8 mouse cellular contexts compared by ENCODE assay signal in genomic region chr5:45278571-45278970, GRCm38 (mm10).
DNase-seq lines count a peak whose midpoint lies in the region; ATAC-seq and TF ChIP-seq lines count a peak whose summit lies in the region.

No protein-coding gene starts in this region.

- TF ChIP-seq CTCF in C2C12 (IDR thresholded peaks at IDR 0.05; ENCODE audit: control insufficient read depth, insufficient read depth, insufficient read length): peak; percentile 29

- 0 out of 2 replicates have a peak, but pooled peaks cover 3% of the 10 kb centered on the region for H3K4me1 ChIP-seq in heart, embryonic 12.5 days (replicated peaks)
- peaks cover 20% of the 10 kb centered on the region; the same call in 1 of the 2 replicates for H3K4me1 ChIP-seq in kidney, embryonic 16.5 days (ENCODE audit: insufficient read depth, low read length)
- H3K4me1 ChIP-seq in limb, embryonic 14.5 days (ENCODE audit: control insufficient read depth, insufficient read depth, low read length): peaks cover 4% of the 10 kb centered on the region; the same call in 1 of the 2 replicates

- H3K27ac ChIP-seq in heart, embryonic 12.5 days (ENCODE audit: poor library complexity, severe bottlenecking): no peak overlapping the region
- no peak overlapping the region for H3K27ac ChIP-seq in kidney, embryonic 16.5 days (ENCODE audit: low read length)
- H3K27ac ChIP-seq in limb, embryonic 14.5 days (replicated peaks; ENCODE audit: low read depth, low read length): no peak overlapping the region

- peak; percentile 75 for DNase-seq in brain, embryonic 18.5 days (ENCODE audit: low read depth, low spot score)
- peak; percentile 21 for DNase-seq in fibroblast of lung, adult 2 months (ENCODE audit: low read depth)
- peak; percentile 95 for DNase-seq in limb, embryonic 14.5 days (ENCODE audit: low spot score)
- peak; percentile 89 for DNase-seq in testis, postnatal 10 days (ENCODE audit: low spot score)

- H3K4me3 ChIP-seq in C2C12 (ENCODE audit: insufficient read depth, poor library complexity, severe bottlenecking) (no peak overlapping the region), myocyte (no peak overlapping the region)
- peak overlapping the region; percentile 40; the same call in 1 of the 2 replicates for H3K4me3 ChIP-seq in heart, embryonic 12.5 days
- peak overlapping the region; percentile 38 for H3K4me3 ChIP-seq in kidney, embryonic 16.5 days (ENCODE audit: low read length)
- peak overlapping the region; percentile 20 for H3K4me3 ChIP-seq in limb, embryonic 14.5 days (replicated peaks; ENCODE audit: low read length)

- no peaks in the 10 kb centered on the region for H3K79me2 ChIP-seq in C2C12 (ENCODE audit: control insufficient read depth, insufficient read depth)
- no peaks in the 10 kb centered on the region for H3K79me2 ChIP-seq in myocyte (ENCODE audit: control insufficient read depth, insufficient read depth)

- ATAC-seq in heart, embryonic 12.5 days (ENCODE audit: insufficient number of reproducible peaks, low FRiP score): no peak; the same call in 1 of the 2 replicates
- ATAC-seq in kidney, embryonic 16.5 days (ENCODE audit: low FRiP score, low TSS enrichment): peak; percentile 60; the same call in 1 of the 2 replicates
- ATAC-seq in limb, embryonic 14.5 days (ENCODE audit: low FRiP score, low read depth): no peak

- H3ac ChIP-seq in C2C12 (ENCODE audit: control insufficient read depth, insufficient read length, low read depth) (no peak overlapping the region), myocyte (ENCODE audit: control insufficient read depth, insufficient read length) (no peak overlapping the region)

- H3K79me3 ChIP-seq in C2C12 (ENCODE audit: low read depth): no peaks in the 10 kb centered on the region

- peak overlapping the region; percentile 73 for H3K4me2 ChIP-seq in heart, embryonic 12.5 days
- peak overlapping the region; percentile 59 for H3K4me2 ChIP-seq in kidney, embryonic 16.5 days (replicated peaks; ENCODE audit: low read depth, low read length)
- H3K4me2 ChIP-seq in limb, embryonic 14.5 days (replicated peaks; ENCODE audit: low read depth, low read length, severe bottlenecking): peak overlapping the region; percentile 41
- H3K4me2 ChIP-seq in myocyte (ENCODE audit: low read depth): peak overlapping the region; percentile 53

- no peaks in the 10 kb centered on the region for H3K9me3 ChIP-seq in heart, embryonic 12.5 days (replicated peaks)
- no peaks in the 10 kb centered on the region for H3K9me3 ChIP-seq in kidney, embryonic 16.5 days (ENCODE audit: low read length)
- no peaks in the 10 kb centered on the region for H3K9me3 ChIP-seq in limb, embryonic 14.5 days (ENCODE audit: control insufficient read depth, low read length)

- 1% methylated on average over 9 of the region's 9 CpGs for WGBS in heart, embryonic 12.5 days
- 0% methylated on average over 9 of the region's 9 CpGs for WGBS in kidney, embryonic 16.5 days
- under 1% methylated on average over 9 of the region's 9 CpGs for WGBS in limb, embryonic 14.5 days

- no peak for TF ChIP-seq POLR2A in limb, embryonic 14.5 days (IDR thresholded peaks at IDR 0.05; ENCODE audit: borderline replicate concordance, extremely low read depth, insufficient read depth, insufficient read length)
- no peak for TF ChIP-seq POLR2A in myocyte (IDR thresholded peaks at IDR 0.05; ENCODE audit: insufficient read length, low read depth)

- H3K27me3 ChIP-seq in C2C12 (ENCODE audit: control insufficient read depth, insufficient read depth, insufficient read length) (no peaks in the 10 kb centered on the region), myocyte (ENCODE audit: control insufficient read depth, insufficient read depth, insufficient read length) (no peaks in the 10 kb centered on the region)
- no peaks in the 10 kb centered on the region for H3K27me3 ChIP-seq in heart, embryonic 12.5 days (replicated peaks)
- no peaks in the 10 kb centered on the region for H3K27me3 ChIP-seq in kidney, embryonic 16.5 days (ENCODE audit: insufficient read depth, low read length)
- H3K27me3 ChIP-seq in limb, embryonic 14.5 days (ENCODE audit: control insufficient read depth, insufficient read depth, low read length): no peaks in the 10 kb centered on the region

- H3K36me3 ChIP-seq in C2C12 (ENCODE audit: control insufficient read depth, insufficient read depth) (no peaks in the 10 kb centered on the region), myocyte (ENCODE audit: control insufficient read depth, insufficient read depth) (no peaks in the 10 kb centered on the region)
- no peaks in the 10 kb centered on the region for H3K36me3 ChIP-seq in heart, embryonic 12.5 days
- no peaks in the 10 kb centered on the region for H3K36me3 ChIP-seq in kidney, embryonic 16.5 days (ENCODE audit: insufficient read depth, low read length)
- H3K36me3 ChIP-seq in limb, embryonic 14.5 days (ENCODE audit: control insufficient read depth, insufficient read depth, low read length): no peaks in the 10 kb centered on the region

- no peak overlapping the region for H3K9ac ChIP-seq in heart, embryonic 12.5 days
- no peak overlapping the region for H3K9ac ChIP-seq in kidney, embryonic 16.5 days (replicated peaks; ENCODE audit: low read length)
- no peak overlapping the region for H3K9ac ChIP-seq in limb, embryonic 14.5 days (ENCODE audit: low read depth, low read length, severe bottlenecking)

TF ChIP-seq in C2C12, 6 proteins besides CTCF, POLR2A, EP300 and RAD21:
- TF ChIP-seq USF1 (IDR thresholded peaks at IDR 0.05; ENCODE audit: low read depth) (no peak), MYOG (IDR thresholded peaks at IDR 0.05; ENCODE audit: control insufficient read depth, extremely low read depth, insufficient read length) (no peak), CEBPB (IDR thresholded peaks at IDR 0.05; ENCODE audit: low read depth) (no peak), FOSL1 (IDR thresholded peaks at IDR 0.05; ENCODE audit: insufficient read depth, low read length, poor library complexity, severe bottlenecking) (no peak), MAX (IDR thresholded peaks at IDR 0.05) (no peak), MYOD1 (IDR thresholded peaks at IDR 0.05; ENCODE audit: control insufficient read depth, insufficient read length, low read depth) (no peak)

TF ChIP-seq in myocyte, 11 proteins besides CTCF, POLR2A, EP300 and RAD21:
- TF ChIP-seq POLR2AphosphoS2 (IDR thresholded peaks at IDR 0.05; ENCODE audit: insufficient read length, low read depth) (no peak), TCF12 (IDR thresholded peaks at IDR 0.05; ENCODE audit: insufficient read depth, poor library complexity, severe bottlenecking) (no peak), CEBPB (IDR thresholded peaks at IDR 0.05; ENCODE audit: insufficient read depth, poor library complexity, severe bottlenecking) (no peak), MYOD1 (IDR thresholded peaks at IDR 0.05; ENCODE audit: control insufficient read depth in 1 of 3, insufficient read length in 2 of 3, low read depth in 2 of 3) (no peak), USF1 (IDR thresholded peaks at IDR 0.05; ENCODE audit: low read depth) (no peak), SRF (IDR thresholded peaks at IDR 0.05; ENCODE audit: control insufficient read depth, insufficient read length, low read depth) (no peak), MYOG (IDR thresholded peaks at IDR 0.05; ENCODE audit: control insufficient read depth in 1 of 3, insufficient read depth in 1 of 3, insufficient read length in 2 of 3, low read depth in 2 of 3) (no peak), REST (IDR thresholded peaks at IDR 0.05; ENCODE audit: insufficient read depth, insufficient read length) (no peak), TCF3 (IDR thresholded peaks at IDR 0.05; ENCODE audit: insufficient read length, low read depth) (no peak), MAX (IDR thresholded peaks at IDR 0.05; ENCODE audit: low read depth) (no peak), E2F4 (IDR thresholded peaks at IDR 0.05; ENCODE audit: insufficient read depth) (no peak)

Comparison
In these comparisons a context has a peak if more than half of its experiments do, and no peak if none do; other contexts are left out.
1. H3K4me3 ChIP-seq: peak in heart, embryonic 12.5 days (single experiment), kidney, embryonic 16.5 days (single experiment) and limb, embryonic 14.5 days (single experiment); none in C2C12 (single experiment) and myocyte (single experiment).
2. DNase-seq: peak in every context shown above with its lines; median percentile 95 in limb, embryonic 14.5 days; 89 in testis, postnatal 10 days; 75 in brain, embryonic 18.5 days; 21 in fibroblast of lung, adult 2 months.
3. Peak in every context shown above with its lines, with median percentiles within 50 percentile points of each other: H3K4me2 ChIP-seq.